Mouse (Mus musculus): ENCODE measurements around the gene Defb46.

Defb46 gene

GRCm38 (mm10) chr8:19239616-19240015, at the start of gene Defb46:
Gene Defb46, plus strand, starts transcription at chr8:19239916.
- no peak for DNase-seq (ENCODE audit: low spot score in 2 of 2)

DNA sequence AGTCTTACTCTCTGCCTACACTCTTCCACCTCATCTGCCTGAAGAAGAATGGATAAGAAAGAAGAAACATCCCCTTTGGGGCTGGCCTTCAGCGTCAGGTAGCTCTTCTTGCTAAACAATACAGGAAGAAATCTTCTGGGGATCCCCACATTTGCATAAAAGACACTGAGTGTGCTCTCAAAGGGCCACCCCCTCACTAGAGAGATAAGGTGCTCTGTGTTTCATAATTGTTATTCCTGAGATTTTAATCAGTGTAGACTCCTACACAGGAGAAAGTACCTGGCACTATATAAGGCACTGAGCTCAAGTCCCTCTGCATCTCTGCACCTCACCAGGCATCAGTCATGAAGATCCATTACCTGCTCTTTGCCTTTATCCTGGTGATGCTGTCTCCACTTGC, 14.6 kb upstream of the Defb46 start, which contains the start of gene Defb6:
Gene Defb6, plus strand, starts transcription at position 318 of the 400 bp plus-strand sequence.
- DNase-seq (ENCODE audit: low spot score in 2 of 2), result no peak

GRCm38 (mm10) chr8:19238101-19238500, 1.6 kb upstream of the Defb46 start:
- no peak for DNase-seq (ENCODE audit: low spot score in 2 of 2)

- DNase-seq (ENCODE audit: low spot score in 2 of 2), result no peak
These were observed 7.6 kb downstream of the Defb46 start, which contains the start of gene Defb5 for GRCm38 (mm10) chr8:19247280-19247679. Gene Defb5, plus strand, starts transcription at chr8:19247580.

GRCm38 (mm10) chr8:19258136-19258535, 18.4 kb downstream of the Defb46 start:
- no peak for DNase-seq (ENCODE audit: low spot score in 2 of 2)

- DNase-seq (ENCODE audit: low spot score in 2 of 2), result no peak
These were observed 20.0 kb downstream of the Defb46 start for GRCm38 (mm10) chr8:19259667-19260066.

Data from heart, adult 9 months (tissue).